Mouse (Mus musculus) embryonic facial prominence, embryonic 11.5 days (tissue): ENCODE measurements at regions not wholly inside any gene's neighbourhood (a gene's known extent, or its start where the extent isn't known, plus 50 kb on each side); places are given as distances from the start of the nearest gene placed in this dataset.

Source experiments
- ATAC-seq: fragments of 200-750 bp; cut with Nextera tagmentation; replicated peaks from 2 replicates; pipeline ENCODE4 v1.8.0; 2017; ENCODE audit warnings: low read depth; ENCODE audit not compliant: insufficient number of reproducible peaks, low FRiP score, low TSS enrichment
- DNase-seq: peaks from one replicate; pipeline ENCODE4 v3.0.0-alpha.2; 2015; ENCODE audit warnings: low spot score
- H3K27ac ChIP-seq: fragments of 300-500 bp; sonication (generic); replicated peaks from 2 replicates; pipeline ENCODE4 v1.5.1; 2014; ENCODE audit warnings: mild to moderate bottlenecking, low read depth, low read length, control low read depth
- H3K27me3 ChIP-seq: fragments of 300-500 bp; sonication (generic); 2 replicates; pipeline ENCODE4 v1.6.1; 2014; ENCODE audit warnings: mild to moderate bottlenecking, low read length, moderate library complexity, mixed read lengths; ENCODE audit not compliant: control insufficient read depth, insufficient read depth
- H3K36me3 ChIP-seq: fragments of 300-500 bp; sonication (generic); replicated peaks from 2 replicates; pipeline ENCODE4 v1.6.1; 2014; ENCODE audit warnings: low read depth, mild to moderate bottlenecking, low read length, moderate library complexity, mixed read lengths; ENCODE audit not compliant: control insufficient read depth, insufficient read depth
- H3K4me1 ChIP-seq: fragments of 300-500 bp; sonication (generic); 2 replicates; pipeline ENCODE4 v1.6.1; 2014; ENCODE audit warnings: low read length, mixed read lengths; ENCODE audit not compliant: control insufficient read depth, insufficient read depth
- H3K4me2 ChIP-seq: fragments of 300-500 bp; sonication (generic); 2 replicates; pipeline ENCODE4 v1.6.1; 2014; ENCODE audit warnings: low read depth, mild to moderate bottlenecking, control low read depth, low read length, moderate library complexity
- H3K4me3 ChIP-seq: fragments of 300-500 bp; sonication (generic); 2 replicates; pipeline ENCODE4 v1.5.1; 2014; ENCODE audit warnings: low read depth, low read length, control low read depth
- H3K9ac ChIP-seq: fragments of 300-500 bp; sonication (generic); replicated peaks from 2 replicates; pipeline ENCODE4 v1.6.1; 2014; ENCODE audit warnings: mild to moderate bottlenecking, control low read depth, low read length
- H3K9me3 ChIP-seq: fragments of 300-500 bp; sonication (generic); replicated peaks from 2 replicates; pipeline ENCODE4 v1.6.1; 2016; ENCODE audit warnings: mild to moderate bottlenecking, low read length, inconsistent platforms, mixed read lengths; ENCODE audit not compliant: control insufficient read depth
- WGBS: fragments of 180-500 bp; shearing (Covaris S2); extraction: QIAGEN DNeasy Blood & Tissue Kit; methylation state at CpG from one replicate; pipeline ENCODE4 v1.1.7; 2014; 5-methylcytosine and 5-hydroxymethylcytosine counted together

- 71% methylated on average over 12 of the region's 12 CpGs for WGBS
- H3K4me2 ChIP-seq = no peak overlapping the region
- H3K27me3 ChIP-seq = no peaks in the 10 kb centered on the region
- H3K4me1 ChIP-seq = no peaks in the 10 kb centered on the region
- ATAC-seq (no peak; the same call in 1 of the 2 replicates), DNase-seq (no peak)
- H3K27ac ChIP-seq = no peak overlapping the region
- H3K9ac ChIP-seq = no peak overlapping the region
- no peaks in the 10 kb centered on the region for H3K36me3 ChIP-seq
- no peak overlapping the region for H3K4me3 ChIP-seq
- no peaks in the 10 kb centered on the region; the same call in 1 of the 2 replicates for H3K9me3 ChIP-seq
Measured at GRCm38 (mm10) chr13:60100130-60101112, 76.7 kb downstream of the Gas1 start.

- Histone ChIP-seq H3K9ac (no peak overlapping the region), H3K4me3 (no peak overlapping the region), H3K9me3 (no peaks in the 10 kb centered on the region; the same call in 1 of the 2 replicates), H3K27me3 (no peaks in the 10 kb centered on the region), H3K4me2 (no peak overlapping the region), H3K27ac (no peak overlapping the region), H3K36me3 (no peaks in the 10 kb centered on the region), H3K4me1 (no peaks in the 10 kb centered on the region)
- 75% methylated on average over 14 of the region's 14 CpGs for WGBS
- ATAC-seq (peak; percentile 45; the same call in 1 of the 2 replicates), DNase-seq (peak; percentile 36)
Measured at GRCm38 (mm10) chr13:60099469-60100129, 77.6 kb downstream of the Gas1 start.

DNA sequence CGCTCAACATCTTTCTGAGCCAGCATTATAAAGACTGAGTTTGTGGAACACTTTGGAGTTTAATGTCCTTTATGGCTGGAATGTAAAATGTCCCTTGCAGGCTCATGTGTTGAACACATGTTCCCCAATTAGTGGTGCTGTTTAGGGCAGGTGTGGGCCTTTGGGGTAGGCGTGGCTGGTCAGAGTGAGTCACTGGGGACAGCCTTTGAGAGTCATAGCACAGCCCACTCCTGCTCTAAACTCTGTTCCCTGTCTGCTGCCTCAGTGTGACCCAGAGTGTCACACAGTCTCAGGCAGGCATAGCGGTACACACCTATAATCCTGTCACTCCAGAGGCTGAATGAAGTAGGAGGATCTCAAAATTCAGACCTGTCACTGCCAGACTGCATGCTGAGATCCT is 78.8 kb downstream of the Gas1 start:
- H3K9ac ChIP-seq = no peak overlapping the region
- DNase-seq = no peak
- no peaks in the 10 kb centered on the region for H3K9me3 ChIP-seq
- H3K27me3 ChIP-seq = no peaks in the 10 kb centered on the region
- H3K27ac ChIP-seq = no peak overlapping the region
- no peak for ATAC-seq
- H3K4me1 ChIP-seq = no peaks in the 10 kb centered on the region
- no peaks in the 10 kb centered on the region for H3K36me3 ChIP-seq
- WGBS = 68% methylated on average over 3 of the region's 3 CpGs
- no peak overlapping the region for H3K4me2 ChIP-seq
- H3K4me3 ChIP-seq = no peak overlapping the region

GRCm38 (mm10) chr13:60097776-60098175 is 79.4 kb downstream of the Gas1 start:
- DNase-seq = no peak
- 58% methylated on average over 6 of the region's 6 CpGs for WGBS
- Histone ChIP-seq H3K27ac (no peak overlapping the region), H3K36me3 (no peaks in the 10 kb centered on the region), H3K27me3 (no peaks in the 10 kb centered on the region), H3K4me1 (no peaks in the 10 kb centered on the region), H3K9ac (no peak overlapping the region), H3K9me3 (no peaks in the 10 kb centered on the region), H3K4me3 (no peak overlapping the region), H3K4me2 (no peak overlapping the region)
- no peak for ATAC-seq

GRCm38 (mm10) chr13:60086657-60087056 is 90.5 kb downstream of the Gas1 start:
- DNase-seq (no peak), ATAC-seq (no peak)
- H3K27me3 ChIP-seq = no peaks in the 10 kb centered on the region
- H3K27ac ChIP-seq = no peak overlapping the region
- 89% methylated on average over 8 of the region's 8 CpGs for WGBS
- H3K9me3 ChIP-seq = no peaks in the 10 kb centered on the region
- H3K4me3 ChIP-seq = no peak overlapping the region
- no peak overlapping the region for H3K4me2 ChIP-seq
- H3K36me3 ChIP-seq = no peaks in the 10 kb centered on the region
- no peak overlapping the region for H3K9ac ChIP-seq
- peaks cover 3% of the 10 kb centered on the region; the same call in 1 of the 2 replicates for H3K4me1 ChIP-seq

DNA sequence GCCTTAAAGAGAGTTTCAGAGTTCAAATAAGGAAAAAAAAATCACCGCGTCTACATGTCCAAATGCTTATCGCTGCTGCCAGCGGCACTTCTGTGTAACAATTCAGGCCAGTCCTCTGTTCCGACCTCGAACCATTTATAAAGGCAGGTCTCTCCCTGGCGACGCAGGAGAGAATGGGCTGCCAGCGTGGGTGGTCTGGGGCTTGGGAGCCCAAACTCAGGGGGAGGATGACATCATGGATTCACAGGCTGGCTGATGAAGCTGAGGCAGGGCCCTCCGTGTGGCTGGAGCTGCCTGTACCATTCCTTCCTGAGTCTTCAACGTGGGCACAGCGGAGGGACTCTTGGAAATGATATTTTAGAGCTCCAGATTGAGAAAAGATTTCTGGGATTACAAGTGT is 92.2 kb downstream of the Gas1 start:
- Histone ChIP-seq H3K9me3 (no peaks in the 10 kb centered on the region), H3K9ac (no peak overlapping the region; the same call in 1 of the 2 replicates), H3K4me1 (peaks cover 3% of the 10 kb centered on the region; the same call in 1 of the 2 replicates), H3K4me3 (no peak overlapping the region), H3K27me3 (no peaks in the 10 kb centered on the region), H3K4me2 (peak overlapping the region; percentile 13; the same call in 1 of the 2 replicates), H3K36me3 (no peaks in the 10 kb centered on the region), H3K27ac (no peak overlapping the region)
- WGBS = 20% methylated on average over 12 of the region's 12 CpGs
- DNase-seq = peak; percentile 77
- ATAC-seq = peak; percentile 72

DNA sequence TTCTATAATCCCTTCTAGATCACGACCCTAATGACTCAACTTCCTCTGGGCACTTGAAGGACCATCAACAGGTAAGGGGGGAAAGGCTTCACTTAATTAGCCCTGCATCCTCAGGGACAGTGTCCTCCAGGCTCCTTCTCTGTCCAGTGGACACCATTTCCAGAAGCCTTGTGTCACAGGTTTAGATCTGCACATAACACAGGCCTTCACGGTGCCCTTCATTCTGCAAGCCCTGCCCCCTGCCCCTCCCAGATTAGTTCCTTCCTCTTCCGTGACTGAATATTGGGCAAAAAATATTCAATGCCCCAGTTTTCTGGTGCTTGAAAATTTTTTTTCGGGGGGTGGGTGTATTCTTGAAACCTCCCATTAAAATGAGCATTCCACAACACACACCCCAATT is 92.9 kb downstream of the Gas1 start:
- 69% methylated on average over 4 of the region's 4 CpGs for WGBS
- Histone ChIP-seq H3K27ac (no peak overlapping the region), H3K9ac (no peak overlapping the region), H3K4me2 (no peak overlapping the region), H3K27me3 (no peaks in the 10 kb centered on the region), H3K4me1 (peaks cover 3% of the 10 kb centered on the region; the same call in 1 of the 2 replicates), H3K4me3 (no peak overlapping the region), H3K36me3 (no peaks in the 10 kb centered on the region), H3K9me3 (no peaks in the 10 kb centered on the region)
- DNase-seq (no peak), ATAC-seq (no peak)

DNA sequence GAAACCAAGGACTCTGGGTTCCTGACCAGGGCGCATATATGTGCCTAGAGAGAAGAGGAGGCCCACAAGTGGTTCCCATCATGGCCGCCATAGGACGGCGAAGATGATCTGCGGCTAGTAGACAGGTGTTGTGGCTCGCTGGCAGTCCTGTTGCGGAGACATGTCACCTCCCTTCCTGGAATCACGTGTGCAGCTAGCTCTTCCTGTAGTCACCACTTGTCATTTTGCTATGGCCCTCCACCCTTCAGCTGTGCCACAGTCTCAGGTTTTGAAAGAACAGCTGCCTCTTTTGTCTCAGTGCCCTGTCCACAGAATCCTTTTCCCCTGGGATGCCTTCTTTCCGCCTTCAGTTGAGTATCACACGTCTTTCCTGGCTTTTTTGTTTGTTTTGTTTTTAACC is 97.1 kb downstream of the Gas1 start:
- no peak for ATAC-seq
- 78% methylated on average over 10 of the region's 10 CpGs for WGBS

More for the DNA sequence above, 97.1 kb downstream of the Gas1 start:
- no peak for DNase-seq
- H3K27me3 ChIP-seq = no peaks in the 10 kb centered on the region
- no peaks in the 10 kb centered on the region for H3K36me3 ChIP-seq
- H3K27ac ChIP-seq = no peak overlapping the region
- H3K4me2 ChIP-seq = no peak overlapping the region
- no peaks in the 10 kb centered on the region for H3K9me3 ChIP-seq
- H3K4me1 ChIP-seq = peaks cover 3% of the 10 kb centered on the region
- no peak overlapping the region for H3K4me3 ChIP-seq
- H3K9ac ChIP-seq = no peak overlapping the region
